In genomic region chr12:3425375-3426341, GRCm38 (mm10) we compare ENCODE assay signal across 8 mouse cellular contexts. TPM values are rescaled to one million over a fixed set of nuclear protein-coding genes. Genes with fewer than 3 reads are reported as not detected.
A peak's percentile ranks its signal among the peaks of the same experiment; 100 is the strongest.
DNase-seq lines count a peak whose midpoint lies in the region; ATAC-seq and TF ChIP-seq lines count a peak whose summit lies in the region.

No protein-coding gene starts in this region.

- TF ChIP-seq CTCF in E14TG2a.4 (conservative IDR thresholded peaks at IDR 0.05; ENCODE audit: low read length) = no peak

- peak; percentile 7 for ATAC-seq in common myeloid progenitor, adult 5-6 weeks (replicated peaks; ENCODE audit: low read depth, poor library complexity, severe bottlenecking)
- ATAC-seq in heart, embryonic 14.5 days (ENCODE audit: insufficient number of reproducible peaks, insufficient read depth, low FRiP score, low read depth) = no peak
- peak; percentile 5; the same call in 1 of the 2 replicates for ATAC-seq in midbrain, embryonic 12.5 days (ENCODE audit: low FRiP score, low read depth)
- no peak for ATAC-seq in erythroid progenitor cell, adult 5-6 weeks (replicated peaks; ENCODE audit: low FRiP score, poor library complexity, severe bottlenecking)

- H3K27ac ChIP-seq in heart, embryonic 14.5 days (replicated peaks in 1 of 2; ENCODE audit: control insufficient read depth in 1 of 2, insufficient read depth in 1 of 2, low read depth in 2 of 2, low read length in 2 of 2) = peak overlapping the region; percentile 89 to 99
- peak overlapping the region; percentile 93 for H3K27ac ChIP-seq in midbrain, embryonic 12.5 days (replicated peaks)

- H3K4me3 ChIP-seq in E14TG2a.4 (replicated peaks; ENCODE audit: low read length) = peak overlapping the region; percentile 99
- peak overlapping the region; percentile 74 to 92; a peak in 3 of 4 replicates for H3K4me3 ChIP-seq in heart, embryonic 14.5 days (ENCODE audit: control insufficient read depth in 1 of 2, insufficient read depth in 1 of 2, low read depth in 1 of 2, low read length in 2 of 2)
- peak overlapping the region; percentile 89 for H3K4me3 ChIP-seq in midbrain, embryonic 12.5 days

- peak overlapping the region; percentile 76 for H3K4me2 ChIP-seq in heart, embryonic 14.5 days (ENCODE audit: low read length)
- H3K4me2 ChIP-seq in midbrain, embryonic 12.5 days (replicated peaks) = peak overlapping the region; percentile 69

- H3K9ac ChIP-seq in heart, embryonic 14.5 days (ENCODE audit: low read length) = peak overlapping the region; percentile 72
- H3K9ac ChIP-seq in midbrain, embryonic 12.5 days (replicated peaks) = peak overlapping the region; percentile 53

- H3K36me3 ChIP-seq in E14TG2a.4 (ENCODE audit: insufficient read depth, low read length) = peaks cover 57% of the 10 kb centered on the region
- H3K36me3 ChIP-seq in heart, embryonic 14.5 days (ENCODE audit: control insufficient read depth, insufficient read depth, low read length) = peaks cover 13% of the 10 kb centered on the region; the same call in 1 of the 2 replicates
- H3K36me3 ChIP-seq in midbrain, embryonic 12.5 days = peaks cover 14% of the 10 kb centered on the region; the same call in 1 of the 2 replicates

- no peaks in the 10 kb centered on the region for H3K9me3 ChIP-seq in E14TG2a.4 (ENCODE audit: low read length)
- no peaks in the 10 kb centered on the region for H3K9me3 ChIP-seq in heart, embryonic 14.5 days (ENCODE audit: control insufficient read depth, low read length)
- H3K9me3 ChIP-seq in midbrain, embryonic 12.5 days = no peaks in the 10 kb centered on the region

- no peaks in the 10 kb centered on the region for H3K27me3 ChIP-seq in E14TG2a.4 (ENCODE audit: insufficient read depth, low read length)
- H3K27me3 ChIP-seq in heart, embryonic 14.5 days (ENCODE audit: control insufficient read depth, insufficient read depth, low read length) = no peaks in the 10 kb centered on the region
- no peaks in the 10 kb centered on the region for H3K27me3 ChIP-seq in midbrain, embryonic 12.5 days

- DNase-seq in adrenal gland, postnatal 14 days = peak; percentile 47
- DNase-seq in adrenal gland, postnatal 4 days (ENCODE audit: low spot score in 2 of 2) = no peak
- DNase-seq in left cerebral cortex, postnatal 25 days (ENCODE audit: low spot score in 2 of 2) = peak; percentile 52 to 73

- intact Hi-C loops in left cerebral cortex, postnatal 25 days (cut with DNase I) = loop anchor here (2.0 kb wide), 3 partner anchors 61 to 147 kb away; partner anchors contain the start of genes Dtnb, Kif3c and Rab10

- 39% methylated on average over 15 of the region's 15 CpGs for WGBS in heart, embryonic 14.5 days
- WGBS in midbrain, embryonic 12.5 days = 49% methylated on average over 15 of the region's 15 CpGs

- H3K4me1 ChIP-seq in E14TG2a.4 (replicated peaks; ENCODE audit: low read depth, low read length) = peaks cover 67% of the 10 kb centered on the region
- H3K4me1 ChIP-seq in heart, embryonic 14.5 days (ENCODE audit: control insufficient read depth in 2 of 2, insufficient read depth in 2 of 2, low read length in 2 of 2) = peaks cover 5 to 22% of the 10 kb centered on the region in 2 experiments
- peaks cover 13% of the 10 kb centered on the region for H3K4me1 ChIP-seq in midbrain, embryonic 12.5 days

RNA-seq across cellular contexts. Expression of gene Asxl2, which starts 1.0 kb away (rescaled TPM):
- 34.7 and 38.2 TPM in 2 replicates for total RNA-seq in adrenal gland, postnatal 14 days (2021)
- 10 to 100 TPM; 42.7 to 43.1 TPM for total RNA-seq in adrenal gland, postnatal 4 days (2021)
- total RNA-seq in common myeloid progenitor, adult 5-6 weeks (2017) = 36.7 and 47.4 TPM in 2 replicates
- 18.7 and 21.6 TPM in 2 replicates for polyA plus RNA-seq in heart, embryonic 14.5 days (2014; fragmentation: Nextera tagmentation; extraction: Ambion mirVana)
- 10 to 100 TPM; 26.2 to 28.8 TPM for total RNA-seq in left cerebral cortex, postnatal 25 days (2021)
- polyA plus RNA-seq in midbrain, embryonic 12.5 days (2016; fragmentation: Nextera tagmentation; extraction: Ambion mirVana) = 18.2 and 18.5 TPM in 2 replicates
- 64.1 and 69.9 TPM in 2 replicates for total RNA-seq in erythroid progenitor cell, adult 5-6 weeks (2015; ENCODE audit: low replicate concordance)
- 76.3 and 82.4 TPM in 2 replicates for total RNA-seq in erythroid progenitor cell, adult 5-6 weeks (2017; ENCODE audit: low replicate concordance)

Comparison
In these comparisons a context has a peak if more than half of its experiments do, and no peak if none do; other contexts are left out.
1. DNase-seq: peak in adrenal gland, postnatal 14 days (single experiment) and left cerebral cortex, postnatal 25 days (2 of 2); none in adrenal gland, postnatal 4 days (0 of 2).
2. ATAC-seq: peak in common myeloid progenitor, adult 5-6 weeks (single experiment) and midbrain, embryonic 12.5 days (single experiment); none in heart, embryonic 14.5 days (single experiment) and erythroid progenitor cell, adult 5-6 weeks (single experiment).
3. Peak in every context shown above with its lines, with median percentiles within 50 percentile points of each other: H3K4me3 ChIP-seq.